8 mouse cellular contexts compared by ENCODE assay signal in genomic region chr16:8494268-8494667, GRCm38 (mm10). TPM values are rescaled to one million over a fixed set of nuclear protein-coding genes. Genes with fewer than 3 reads are reported as not detected.
A peak's percentile ranks its signal among the peaks of the same experiment; 100 is the strongest.
DNase-seq lines count a peak whose midpoint lies in the region; ATAC-seq and TF ChIP-seq lines count a peak whose summit lies in the region.

No protein-coding gene starts in this region.

- no peaks in the 10 kb centered on the region for H3K4me1 ChIP-seq in liver, adult 2 months (ENCODE audit: control insufficient read depth, insufficient read depth, low read length)
- peaks cover 4% of the 10 kb centered on the region; the same call in 1 of the 2 replicates for H3K4me1 ChIP-seq in neural tube, embryonic 11.5 days (ENCODE audit: control insufficient read depth, insufficient read depth, low read length)
- no peaks in the 10 kb centered on the region for H3K4me1 ChIP-seq in testis, adult 2 months (ENCODE audit: control insufficient read depth, insufficient read depth, low read length)

- peak; percentile 69 for TF ChIP-seq CTCF in liver, adult 2 months (IDR thresholded peaks at IDR 0.05; ENCODE audit: low read depth, low read length)
- TF ChIP-seq CTCF in testis, adult 2 months (IDR thresholded peaks at IDR 0.05; ENCODE audit: control insufficient read depth, insufficient read depth, insufficient replicate concordance, low read depth, low read length), result peak; percentile 56; the same call in 1 of the 2 replicates

- no peak overlapping the region for H3K4me3 ChIP-seq in liver, adult 2 months (ENCODE audit: insufficient read depth, low read depth, low read length)
- H3K4me3 ChIP-seq in neural tube, embryonic 11.5 days (ENCODE audit: low read depth, low read length), result no peak overlapping the region
- no peak overlapping the region for H3K4me3 ChIP-seq in testis, adult 2 months (ENCODE audit: control insufficient read depth, low read depth, low read length)

- 25% methylated on average over 4 of the region's 4 CpGs for WGBS in liver, adult 2 months
- WGBS in neural tube, embryonic 11.5 days, result 22% methylated on average over 4 of the region's 4 CpGs

- TF ChIP-seq POLR2A in liver, adult 2 months (IDR thresholded peaks at IDR 0.05; ENCODE audit: extremely low read depth, insufficient read depth, low read length), result no peak
- no peak for TF ChIP-seq POLR2A in testis, adult 2 months (IDR thresholded peaks at IDR 0.05; ENCODE audit: control insufficient read depth, low read depth, low read length)

- 0 out of 2 replicates have a peak, but pooled peaks have one; percentile 36 for ATAC-seq in neural tube, embryonic 11.5 days (ENCODE audit: insufficient read depth, low FRiP score, low TSS enrichment)

- no peak overlapping the region for H3K4me2 ChIP-seq in neural tube, embryonic 11.5 days (ENCODE audit: low read depth)

- H3K9ac ChIP-seq in liver, adult 2 months (ENCODE audit: low read depth, low read length), result no peak overlapping the region
- H3K9ac ChIP-seq in neural tube, embryonic 11.5 days (ENCODE audit: low read length), result no peak overlapping the region

- H3K9me3 ChIP-seq in neural tube, embryonic 11.5 days (ENCODE audit: control insufficient read depth, low read length), result no peaks in the 10 kb centered on the region

- no peaks in the 10 kb centered on the region for H3K27me3 ChIP-seq in liver, adult 2 months (ENCODE audit: control insufficient read depth, insufficient read depth, low read length)
- no peaks in the 10 kb centered on the region for H3K27me3 ChIP-seq in neural tube, embryonic 11.5 days (ENCODE audit: control insufficient read depth, insufficient read depth, low read length)
- no peaks in the 10 kb centered on the region for H3K27me3 ChIP-seq in testis, adult 2 months (ENCODE audit: control insufficient read depth, insufficient read depth, low read length)

- DNase-seq in CD8-positive naive resting alpha-beta T cell, adult 2 months (ENCODE audit: low read depth in 2 of 2, low spot score in 2 of 2), result peak; percentile 32 to 49
- peak; percentile 81 for DNase-seq in adrenal gland, postnatal 10 days
- peak; percentile 85 for DNase-seq in embryo, embryonic 11 days
- DNase-seq in heart, adult 8-10 months (ENCODE audit: low spot score), result peak; percentile 65
- peak; percentile 60 to 68 for DNase-seq in kidney, adult 8-10 months
- peak; percentile 56 for DNase-seq in liver, adult 2 months (ENCODE audit: extremely low read depth, low read depth, low spot score)
- peak; percentile 70 for DNase-seq in neural tube, embryonic 11.5 days (ENCODE audit: low spot score)

- no peaks in the 10 kb centered on the region for H3K79me2 ChIP-seq in liver, adult 2 months (ENCODE audit: control insufficient read depth, insufficient read depth, low read length)

- H3K36me3 ChIP-seq in liver, adult 2 months (ENCODE audit: control insufficient read depth, insufficient read depth, low read length), result no peaks in the 10 kb centered on the region
- H3K36me3 ChIP-seq in neural tube, embryonic 11.5 days (ENCODE audit: control insufficient read depth, insufficient read depth, low read length), result no peaks in the 10 kb centered on the region
- no peaks in the 10 kb centered on the region for H3K36me3 ChIP-seq in testis, adult 2 months (ENCODE audit: control insufficient read depth, insufficient read depth, low read length)

- no peak overlapping the region for H3K27ac ChIP-seq in liver, adult 2 months (replicated peaks; ENCODE audit: insufficient read depth, low read depth, low read length)
- H3K27ac ChIP-seq in neural tube, embryonic 11.5 days (ENCODE audit: low read depth, low read length), result no peak overlapping the region
- H3K27ac ChIP-seq in testis, adult 2 months (ENCODE audit: control insufficient read depth, insufficient read depth, low read depth, low read length), result no peak overlapping the region

RNA-seq across cellular contexts. Expression of gene Abat, which starts 19.0 kb away (rescaled TPM):
- 10 to 100 TPM; 29.8 to 33.6 TPM for total RNA-seq in adrenal gland, postnatal 10 days (2021)
- total RNA-seq in heart, adult 8-10 months (2022), result 10 to 100 TPM in 3 of 4 experiments, 1 to 10 TPM in 1; 9.1 to 18.3 (median 14.6) TPM
- total RNA-seq in liver, adult 2 months (2014; rRNA removed), result 150 and 169 TPM in 2 replicates
- 168 and 227 TPM in 2 replicates for polyA plus RNA-seq in liver, adult 2 months (2012; rRNA removed)
- 48.8 and 60.3 TPM in 2 replicates for polyA plus RNA-seq in neural tube, embryonic 11.5 days (2014; fragmentation: Nextera tagmentation; extraction: Ambion mirVana)
- polyA plus RNA-seq in testis, adult 2 months (2012; rRNA removed), result 14.7 and 21.2 TPM in 2 replicates

RNA-seq across cellular contexts. Expression of gene Mettl22, which starts 23.7 kb away (rescaled TPM):
- 10 to 100 TPM; 16.4 to 33.0 TPM for total RNA-seq in adrenal gland, postnatal 10 days (2021)
- 10 to 100 TPM; 30.7 to 41.3 (median 34.9) TPM for total RNA-seq in heart, adult 8-10 months (2022)
- total RNA-seq in liver, adult 2 months (2014; rRNA removed), result 14.9 and 17.2 TPM in 2 replicates
- polyA plus RNA-seq in liver, adult 2 months (2012; rRNA removed), result 23.1 and 29.0 TPM in 2 replicates
- 24.4 and 30.0 TPM in 2 replicates for polyA plus RNA-seq in neural tube, embryonic 11.5 days (2014; fragmentation: Nextera tagmentation; extraction: Ambion mirVana)
- 110 and 113 TPM in 2 replicates for polyA plus RNA-seq in testis, adult 2 months (2012; rRNA removed)
